19 mouse cellular contexts compared by ENCODE assay signal in genomic region chr5:141289611-141290010, GRCm38 (mm10). TPM values are rescaled to one million over a fixed set of nuclear protein-coding genes. Genes with fewer than 3 reads are reported as not detected.
DNase-seq lines count a peak whose midpoint lies in the region; ATAC-seq and TF ChIP-seq lines count a peak whose summit lies in the region.
"Had no signal": no experiment of that assay in that cellular context is flagged by ENCODE, and none has a peak within 500 bp of the region (broad histone marks: within the 10 kb centered on the region; RNA-seq: fewer than 3 reads in every experiment).

No protein-coding gene starts in this region.

- no peak for TF ChIP-seq CTCF in MEL (IDR thresholded peaks at IDR 0.05 in 2 of 3, conservative IDR thresholded peaks at IDR 0.05 in 1 of 3; ENCODE audit: control insufficient read depth in 1 of 3, insufficient read depth in 1 of 3, low read depth in 2 of 3, low read length in 3 of 3, poor library complexity in 1 of 3, severe bottlenecking in 1 of 3)

- no peak for TF ChIP-seq POLR2A in MEL (IDR thresholded peaks at IDR 0.05; ENCODE audit: control insufficient read depth in 1 of 2, insufficient read depth in 1 of 2, low read depth in 1 of 2, low read length in 2 of 2, poor library complexity in 1 of 2)

- ATAC-seq in liver, embryonic 16.5 days (ENCODE audit: low read depth), result peak; percentile 61; the same call in 1 of the 2 replicates
- no peak for ATAC-seq in liver, embryonic 11.5 days (replicated peaks; ENCODE audit: low FRiP score)
- ATAC-seq: activated CD4-positive, CD25-positive, alpha-beta regulatory T cell, adult 4 months; forebrain, embryonic 13.5 days; forebrain, embryonic 15.5 days; forebrain, postnatal 0 days; Patski had no signal

- no peak for TF ChIP-seq EP300 in MEL (IDR thresholded peaks at IDR 0.05; ENCODE audit: low read depth in 1 of 2, low read length in 2 of 2)

- no peak for TF ChIP-seq RAD21 in MEL (IDR thresholded peaks at IDR 0.05; ENCODE audit: low read depth, low read length)

- peak; percentile 6 for DNase-seq in adrenal gland, adult 2 months
- no peak for DNase-seq in adrenal gland, postnatal 14 days
- no peak for DNase-seq in liver, embryonic 11.5 days (ENCODE audit: low spot score)
- no peak for DNase-seq in MEL (ENCODE audit: low read depth, low spot score)
- DNase-seq in thymus, postnatal 0 days (ENCODE audit: low spot score), result no peak
- DNase-seq: adrenal gland, adult 8-10 months; cerebellum, adult 11-12 months; cerebellum, adult 2 months; cerebellum, adult 9-10 months; cerebellum, postnatal 10 days; cerebellum, postnatal 25 days; forebrain, postnatal 0 days had no signal

- H3K9ac ChIP-seq in liver, embryonic 16.5 days (ENCODE audit: low read depth, low read length), result no peak overlapping the region
- no peak overlapping the region for H3K9ac ChIP-seq in liver, embryonic 11.5 days (ENCODE audit: low read depth, low read length)
- no peak overlapping the region for H3K9ac ChIP-seq in MEL (ENCODE audit: control insufficient read depth, low read depth, low read length, poor library complexity, severe bottlenecking)
- H3K9ac ChIP-seq: embryonic facial prominence, embryonic 12.5 days; forebrain, embryonic 13.5 days; forebrain, embryonic 15.5 days; forebrain, postnatal 0 days had no signal

- no peaks in the 10 kb centered on the region for H3K9me3 ChIP-seq in liver, embryonic 16.5 days (replicated peaks; ENCODE audit: control insufficient read depth, low read length)
- no peaks in the 10 kb centered on the region for H3K9me3 ChIP-seq in liver, embryonic 11.5 days (ENCODE audit: control insufficient read depth, low read length)
- no peaks in the 10 kb centered on the region for H3K9me3 ChIP-seq in MEL (replicated peaks; ENCODE audit: insufficient read depth, low read length)
- H3K9me3 ChIP-seq: embryonic facial prominence, embryonic 10.5 days; embryonic facial prominence, embryonic 12.5 days; forebrain, embryonic 13.5 days; forebrain, embryonic 15.5 days had no signal

- H3K36me3 ChIP-seq in liver, embryonic 16.5 days (ENCODE audit: control insufficient read depth, insufficient read depth), result no peaks in the 10 kb centered on the region
- no peaks in the 10 kb centered on the region for H3K36me3 ChIP-seq in liver, embryonic 11.5 days (ENCODE audit: control insufficient read depth, insufficient read depth, low read length)
- no peaks in the 10 kb centered on the region for H3K36me3 ChIP-seq in MEL (ENCODE audit: control insufficient read depth in 1 of 2, insufficient read depth in 2 of 2, low read length in 2 of 2)
- H3K36me3 ChIP-seq: embryonic facial prominence, embryonic 10.5 days; embryonic facial prominence, embryonic 12.5 days; forebrain, embryonic 15.5 days had no signal

- H3K27me3 ChIP-seq in liver, embryonic 16.5 days (ENCODE audit: control insufficient read depth, insufficient read depth, low read depth, low read length), result no peaks in the 10 kb centered on the region
- H3K27me3 ChIP-seq in liver, embryonic 11.5 days (replicated peaks; ENCODE audit: control insufficient read depth, insufficient read depth, low read length), result no peaks in the 10 kb centered on the region
- no peaks in the 10 kb centered on the region for H3K27me3 ChIP-seq in MEL (ENCODE audit: control insufficient read depth in 1 of 2, insufficient read depth in 2 of 2, low read length in 2 of 2)
- H3K27me3 ChIP-seq: embryonic facial prominence, embryonic 12.5 days; forebrain, embryonic 13.5 days; forebrain, embryonic 15.5 days; Patski had no signal

- H3K79me2 ChIP-seq in MEL (ENCODE audit: control insufficient read depth, insufficient read depth, low read length, poor library complexity), result no peaks in the 10 kb centered on the region

- H3K4me2 ChIP-seq in liver, embryonic 16.5 days (ENCODE audit: low read depth, low read length), result no peak overlapping the region
- H3K4me2 ChIP-seq in liver, embryonic 11.5 days, result no peak overlapping the region
- H3K4me2 ChIP-seq: embryonic facial prominence, embryonic 12.5 days; forebrain, embryonic 13.5 days; forebrain, embryonic 15.5 days had no signal

- H3K4me1 ChIP-seq in liver, embryonic 16.5 days (ENCODE audit: control insufficient read depth, low read depth, low read length), result peaks cover 3% of the 10 kb centered on the region; the same call in 1 of the 2 replicates
- H3K4me1 ChIP-seq in liver, embryonic 11.5 days (replicated peaks; ENCODE audit: control insufficient read depth, insufficient read depth, low read length), result no peaks in the 10 kb centered on the region
- no peaks in the 10 kb centered on the region for H3K4me1 ChIP-seq in MEL (ENCODE audit: control insufficient read depth in 1 of 2, insufficient read depth in 2 of 2, low read length in 2 of 2)
- H3K4me1 ChIP-seq: embryonic facial prominence, embryonic 10.5 days; embryonic facial prominence, embryonic 12.5 days; forebrain, embryonic 13.5 days; forebrain, embryonic 15.5 days had no signal

- H3K27ac ChIP-seq in liver, embryonic 16.5 days (ENCODE audit: low read length), result 0 out of 2 replicates have a peak overlapping the region, but pooled peaks have one; percentile 17
- H3K27ac ChIP-seq in liver, embryonic 11.5 days (ENCODE audit: low read depth, low read length), result no peak overlapping the region
- H3K27ac ChIP-seq in MEL (ENCODE audit: control insufficient read depth, low read depth, low read length), result no peak overlapping the region
- H3K27ac ChIP-seq: embryonic facial prominence, embryonic 10.5 days; embryonic facial prominence, embryonic 12.5 days; forebrain, embryonic 13.5 days; forebrain, embryonic 15.5 days had no signal

- H3K4me3 ChIP-seq in liver, embryonic 16.5 days (ENCODE audit: low read depth, low read length), result no peak overlapping the region
- no peak overlapping the region for H3K4me3 ChIP-seq in liver, embryonic 11.5 days (ENCODE audit: low read depth, low read length)
- no peak overlapping the region for H3K4me3 ChIP-seq in MEL (ENCODE audit: control insufficient read depth in 1 of 2, insufficient read depth in 1 of 2, low read depth in 2 of 2, low read length in 2 of 2)
- H3K4me3 ChIP-seq: embryonic facial prominence, embryonic 10.5 days; embryonic facial prominence, embryonic 12.5 days; forebrain, embryonic 13.5 days; forebrain, embryonic 15.5 days had no signal

TF ChIP-seq in MEL, 35 proteins besides CTCF, POLR2A, EP300 and RAD21:
- no peak for TF ChIP-seq POLR2AphosphoS5 (IDR thresholded peaks at IDR 0.05; ENCODE audit: borderline replicate concordance, low read depth, low read length)
- TF ChIP-seq ZC3H11A (IDR thresholded peaks at IDR 0.05; ENCODE audit: low read depth, low read length), result no peak
- TF ChIP-seq TBP (IDR thresholded peaks at IDR 0.05; ENCODE audit: low read depth, low read length), result 0 out of 2 replicates have a peak, but pooled peaks have one; percentile 40
- peak; percentile 9; the same call in 1 of the 2 replicates for TF ChIP-seq TCF12 (IDR thresholded peaks at IDR 0.05; ENCODE audit: low read depth, low read length)
- no peak for TF ChIP-seq MXI1 (IDR thresholded peaks at IDR 0.05; ENCODE audit: low read depth, low read length)

RNA-seq across cellular contexts. Expression of gene Sdk1, which starts 48.3 kb away (rescaled TPM):
- total RNA-seq in adrenal gland, adult 2 months (2021), result 10 to 100 TPM; 13.6 to 14.0 TPM
- 6.0 and 7.1 TPM in 2 replicates for polyA plus RNA-seq in adrenal gland, adult 2 months (2012; rRNA removed)
- total RNA-seq in adrenal gland, postnatal 14 days (2021), result 10.0 and 12.5 TPM in 2 replicates
- 0.22 and 0.23 TPM in 2 replicates for polyA plus RNA-seq in liver, embryonic 16.5 days (2015; fragmentation: Nextera tagmentation; extraction: Ambion mirVana)
- polyA plus RNA-seq in liver, embryonic 11.5 days (2014; fragmentation: Nextera tagmentation; extraction: Ambion mirVana), result 0.31 and 0.53 TPM in 2 replicates
- not detected in 2 replicates for total RNA-seq in MEL (2012; rRNA removed)
- polyA plus RNA-seq in MEL (2012; ENCODE audit: insufficient read depth in 1 of 2, insufficient read length in 2 of 2, low read depth in 1 of 2, low replicate concordance in 2 of 2, missing spikeins in 1 of 2), result not detected
- polyA plus RNA-seq in thymus, postnatal 0 days (2015; fragmentation: Nextera tagmentation; extraction: Ambion mirVana), result 0.51 and 0.55 TPM in 2 replicates
